Mouse (Mus musculus): ENCODE results near the gene Cys1.
"Not testable (repeated sequence)": the region's sequence is repeated elsewhere in the genome, so short reads cannot be mapped to it uniquely, and the experiment has no call there.

The Cys1 gene

GRCm38 (mm10) chr12:24681286-24682023 lies at the start of gene Cys1:
Gene Cys1, minus strand, starts transcription at chr12:24681813.
- no peak for DNase-seq

GRCm38 (mm10) chr12:24724369-24724768 lies 42.8 kb upstream of the Cys1 start:
- DNase-seq, result no peak

- DNase-seq, result no peak
Measured at GRCm38 (mm10) chr12:24723859-24724258, 42.2 kb upstream of the Cys1 start.

- DNase-seq, result no peak
Measured at GRCm38 (mm10) chr12:24723434-24723833, 41.8 kb upstream of the Cys1 start.

GRCm38 (mm10) chr12:24716721-24717301 lies 35.2 kb upstream of the Cys1 start:
- no peak for DNase-seq

GRCm38 (mm10) chr12:24715268-24715896 lies 33.8 kb upstream of the Cys1 start:
- no peak for DNase-seq

- no peak for DNase-seq
Measured at GRCm38 (mm10) chr12:24714579-24715255, 33.1 kb upstream of the Cys1 start.

- DNase-seq, result no peak
Measured at GRCm38 (mm10) chr12:24712396-24712795, 30.8 kb upstream of the Cys1 start.

- DNase-seq, result no peak
Measured at GRCm38 (mm10) chr12:24710672-24711071, 29.1 kb upstream of the Cys1 start.

- DNase-seq, result no peak
Measured at GRCm38 (mm10) chr12:24709831-24710508, 28.4 kb upstream of the Cys1 start.

GRCm38 (mm10) chr12:24709409-24709808 lies 27.8 kb upstream of the Cys1 start:
- DNase-seq, result no peak

- no peak for DNase-seq
Measured at GRCm38 (mm10) chr12:24708824-24709218, 27.2 kb upstream of the Cys1 start.

- DNase-seq, result peak; percentile 85
Measured at GRCm38 (mm10) chr12:24707954-24708823, 26.6 kb upstream of the Cys1 start, which contains the start of gene Rrm2. Gene Rrm2, plus strand, starts transcription at chr12:24708241.

GRCm38 (mm10) chr12:24707480-24707802 lies 25.8 kb upstream of the Cys1 start:
- DNase-seq, result no peak

- no peak for DNase-seq
Measured at GRCm38 (mm10) chr12:24706764-24707479, 25.3 kb upstream of the Cys1 start.

- no peak for DNase-seq
Measured at GRCm38 (mm10) chr12:24705502-24706263, 24.1 kb upstream of the Cys1 start.

- no peak for DNase-seq
Measured at GRCm38 (mm10) chr12:24703013-24703412, 21.4 kb upstream of the Cys1 start.

GRCm38 (mm10) chr12:24701621-24702020 lies 20.0 kb upstream of the Cys1 start:
- not testable (repeated sequence) for DNase-seq

- no peak for DNase-seq
Measured at GRCm38 (mm10) chr12:24699578-24699977, 18.0 kb upstream of the Cys1 start.

- no peak for DNase-seq
Measured at GRCm38 (mm10) chr12:24698514-24698913, 16.9 kb upstream of the Cys1 start.

All from cerebellum, adult 11-12 months (tissue).